Mouse (Mus musculus): Measurements from ENCODE around the gene Sema3e. TPM values are rescaled to one million over a fixed set of nuclear protein-coding genes. Genes with fewer than 3 reads are reported as not detected.

The Sema3e gene
- polyA plus RNA-seq, 1 experiment, result 23.6 TPM

DNA sequence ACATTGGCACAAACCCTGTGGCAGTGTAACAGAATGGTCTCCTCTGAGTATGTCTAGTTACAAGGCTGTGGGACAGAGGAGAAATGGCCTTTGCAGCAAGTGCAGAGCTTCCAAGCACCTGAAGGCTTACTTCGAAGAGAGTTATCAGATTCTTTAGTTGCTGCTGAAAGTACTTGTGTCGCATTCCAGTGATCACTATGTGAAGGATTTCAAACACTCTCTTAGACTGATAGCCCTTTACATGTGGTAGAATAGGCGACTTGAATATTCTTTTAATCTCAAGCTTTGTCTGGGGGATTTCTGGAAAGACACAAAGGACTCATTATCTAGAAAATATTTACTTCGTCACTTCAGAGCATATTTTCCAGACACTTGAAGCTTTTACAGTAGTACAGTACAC lies 82.3 kb downstream of the Sema3e start:
- DNase-seq, result no peak
- 54% methylated on average over 4 of the region's 4 CpGs for WGBS
- Histone ChIP-seq H3K4me1 (ENCODE audit: control insufficient read depth, insufficient read depth, low read length) (no peaks in the 10 kb centered on the region), H3K4me3 (replicated peaks; ENCODE audit: extremely low read depth, low read depth, low read length) (no peak overlapping the region)
- no peak for TF ChIP-seq CTCF (IDR thresholded peaks at IDR 0.05; ENCODE audit: insufficient read depth, low read length)
- no peak for TF ChIP-seq POLR2A (IDR thresholded peaks at IDR 0.05; ENCODE audit: borderline replicate concordance, extremely low read depth, low read depth, low read length)

DNA sequence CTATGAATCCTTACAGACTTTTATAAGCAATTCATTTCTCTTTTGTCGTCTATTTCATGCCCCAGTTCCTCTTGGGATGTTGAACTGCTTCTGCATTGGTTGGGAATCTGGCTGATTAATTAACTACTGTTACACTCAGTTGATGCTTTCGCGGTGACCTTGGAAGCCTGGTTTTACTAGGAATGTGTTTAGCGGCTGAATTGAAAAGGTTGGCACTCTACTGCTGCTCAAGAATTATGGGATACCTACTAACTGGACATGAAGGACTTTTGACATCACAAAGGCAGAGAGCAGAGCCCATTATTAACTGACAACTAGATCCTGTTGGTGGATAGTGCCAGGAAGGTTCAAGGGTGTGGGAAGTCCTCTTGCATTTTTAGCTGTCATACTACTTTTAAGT lies 83.9 kb downstream of the Sema3e start:
- Histone ChIP-seq H3K4me1 (ENCODE audit: control insufficient read depth, insufficient read depth, low read length) (no peaks in the 10 kb centered on the region), H3K4me3 (replicated peaks; ENCODE audit: extremely low read depth, low read depth, low read length) (no peak overlapping the region)
- 80% methylated on average over 4 of the region's 4 CpGs for WGBS
- no peak for TF ChIP-seq CTCF (IDR thresholded peaks at IDR 0.05; ENCODE audit: insufficient read depth, low read length)
- TF ChIP-seq POLR2A (IDR thresholded peaks at IDR 0.05; ENCODE audit: borderline replicate concordance, extremely low read depth, low read depth, low read length), result no peak
- no peak for DNase-seq

DNA sequence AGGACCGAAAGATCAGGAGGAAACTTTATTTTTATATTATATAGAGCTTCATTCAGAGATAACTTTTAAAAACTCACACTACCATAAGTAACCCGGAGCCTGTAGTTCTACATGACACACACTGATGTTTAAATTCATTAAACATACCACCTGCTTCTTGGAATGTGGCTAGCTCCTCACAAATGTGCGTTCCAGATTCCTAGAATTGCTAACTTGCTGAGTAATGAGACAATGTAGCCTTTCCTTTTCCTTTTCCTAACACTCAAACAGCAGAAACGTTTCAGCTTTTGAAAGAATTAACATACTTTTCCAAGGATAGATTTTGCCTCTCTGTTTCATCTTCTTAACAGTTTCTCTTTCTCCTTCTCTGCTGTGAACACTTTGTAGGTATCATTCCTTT lies 86.3 kb downstream of the Sema3e start:
- no peak for TF ChIP-seq CTCF (IDR thresholded peaks at IDR 0.05; ENCODE audit: insufficient read depth, low read length)
- DNase-seq, result no peak
- Histone ChIP-seq H3K4me3 (replicated peaks; ENCODE audit: extremely low read depth, low read depth, low read length) (no peak overlapping the region), H3K4me1 (ENCODE audit: control insufficient read depth, insufficient read depth, low read length) (no peaks in the 10 kb centered on the region)
- 54% methylated on average over 4 of the region's 4 CpGs for WGBS

DNA sequence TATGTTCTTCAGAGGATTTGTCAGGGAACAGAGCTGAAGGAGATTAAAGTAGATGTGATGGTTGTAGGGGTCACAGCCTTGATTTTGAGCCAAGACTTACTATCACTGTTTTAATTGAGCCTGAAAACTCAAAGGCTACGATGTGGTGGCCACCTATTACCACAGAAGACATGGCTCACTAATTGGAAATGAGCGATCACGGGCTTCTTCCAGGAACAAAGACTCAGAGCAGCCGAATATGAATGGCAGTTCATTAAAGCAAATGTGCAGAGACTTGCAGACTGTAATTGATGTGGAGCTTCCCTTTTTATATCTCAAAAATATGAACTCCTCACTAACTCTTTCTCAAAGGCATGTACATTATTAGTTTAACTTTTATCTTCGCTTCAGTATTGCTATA lies 96.8 kb downstream of the Sema3e start:
- TF ChIP-seq CTCF (IDR thresholded peaks at IDR 0.05; ENCODE audit: insufficient read depth, low read length) (no peak), POLR2A (IDR thresholded peaks at IDR 0.05; ENCODE audit: borderline replicate concordance, extremely low read depth, low read depth, low read length) (no peak)
- Histone ChIP-seq H3K4me3 (replicated peaks; ENCODE audit: extremely low read depth, low read depth, low read length) (no peak overlapping the region), H3K4me1 (ENCODE audit: control insufficient read depth, insufficient read depth, low read length) (no peaks in the 10 kb centered on the region)
- 77% methylated on average over 5 of the region's 5 CpGs for WGBS
- DNase-seq, result no peak

DNA sequence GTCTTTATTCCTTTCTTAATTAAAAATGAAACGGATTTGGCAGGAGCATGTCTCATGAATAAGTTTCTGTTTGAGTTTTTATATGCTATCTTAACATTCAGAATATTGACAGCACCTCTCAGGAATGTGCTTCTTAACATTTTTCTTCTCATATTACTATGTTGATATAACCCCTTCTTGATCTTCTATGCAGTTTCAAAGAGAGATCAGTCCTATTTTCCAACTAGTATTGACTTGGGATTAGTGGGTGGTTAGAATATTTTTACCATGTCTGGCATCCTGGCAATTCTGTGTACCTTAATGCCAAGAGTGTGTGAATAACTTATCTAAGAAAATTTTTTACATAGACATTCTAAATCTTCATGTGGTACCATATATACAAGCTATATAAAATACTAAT lies 101.5 kb downstream of the Sema3e start:
- no peak overlapping the region for H3K4me3 ChIP-seq (replicated peaks; ENCODE audit: extremely low read depth, low read depth, low read length)
- TF ChIP-seq POLR2A (IDR thresholded peaks at IDR 0.05; ENCODE audit: borderline replicate concordance, extremely low read depth, low read depth, low read length) (no peak), CTCF (IDR thresholded peaks at IDR 0.05; ENCODE audit: insufficient read depth, low read length) (no peak)
- no peak for DNase-seq
- no peaks in the 10 kb centered on the region for H3K4me1 ChIP-seq (ENCODE audit: control insufficient read depth, insufficient read depth, low read length)
- WGBS, result 37% methylated on average over 1 of the region's 1 CpGs

DNA sequence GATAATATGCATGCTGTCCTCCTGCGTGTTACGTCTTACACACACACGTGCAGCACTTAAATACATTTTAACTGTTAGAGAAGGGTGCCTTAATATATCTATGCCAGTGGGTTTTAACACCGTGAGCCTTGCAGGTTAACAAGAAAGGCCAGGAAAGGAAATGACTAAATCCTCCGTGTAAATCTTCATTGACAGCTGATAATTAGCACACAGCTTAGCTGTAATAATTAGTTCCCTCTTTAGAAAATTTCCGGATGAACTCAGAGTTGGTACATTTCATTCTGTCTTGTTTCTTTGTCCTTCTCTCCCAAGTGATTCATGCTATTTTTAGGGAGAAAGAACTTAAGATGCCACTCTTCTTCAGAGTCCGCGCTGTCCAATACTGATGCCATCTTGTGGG lies 110.9 kb downstream of the Sema3e start:
- WGBS, result 69% methylated on average over 8 of the region's 8 CpGs
- no peak for TF ChIP-seq POLR2A (IDR thresholded peaks at IDR 0.05; ENCODE audit: borderline replicate concordance, extremely low read depth, low read depth, low read length)
- no peak for TF ChIP-seq CTCF (IDR thresholded peaks at IDR 0.05; ENCODE audit: insufficient read depth, low read length)
- Histone ChIP-seq H3K4me3 (replicated peaks; ENCODE audit: extremely low read depth, low read depth, low read length) (no peak overlapping the region), H3K4me1 (ENCODE audit: control insufficient read depth, insufficient read depth, low read length) (no peaks in the 10 kb centered on the region)
- DNase-seq, result no peak

DNA sequence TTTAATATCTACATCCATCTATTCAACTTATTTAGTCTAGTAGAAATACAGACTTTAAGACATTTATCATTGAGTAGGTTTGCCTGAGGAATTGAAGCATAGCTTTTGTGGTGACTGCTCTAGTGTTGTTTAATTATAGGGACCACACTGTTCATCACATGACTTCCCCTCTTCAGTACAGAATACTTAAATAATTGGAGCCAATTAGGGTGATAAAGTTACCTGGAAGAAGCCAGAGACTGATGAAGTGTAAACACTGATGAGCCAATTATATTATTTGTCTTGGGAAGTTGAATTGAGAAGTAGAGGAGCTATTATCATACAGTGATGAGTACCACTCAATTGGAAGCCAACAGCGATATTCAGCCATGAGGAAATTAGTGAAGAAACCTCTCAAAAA lies 113.6 kb downstream of the Sema3e start:
- Histone ChIP-seq H3K4me3 (replicated peaks; ENCODE audit: extremely low read depth, low read depth, low read length) (no peak overlapping the region), H3K4me1 (ENCODE audit: control insufficient read depth, insufficient read depth, low read length) (no peaks in the 10 kb centered on the region)
- no peak for DNase-seq
- WGBS, result 93% methylated on average over 1 of the region's 1 CpGs
- TF ChIP-seq CTCF (IDR thresholded peaks at IDR 0.05; ENCODE audit: insufficient read depth, low read length) (no peak), POLR2A (IDR thresholded peaks at IDR 0.05; ENCODE audit: borderline replicate concordance, extremely low read depth, low read depth, low read length) (no peak)

DNA sequence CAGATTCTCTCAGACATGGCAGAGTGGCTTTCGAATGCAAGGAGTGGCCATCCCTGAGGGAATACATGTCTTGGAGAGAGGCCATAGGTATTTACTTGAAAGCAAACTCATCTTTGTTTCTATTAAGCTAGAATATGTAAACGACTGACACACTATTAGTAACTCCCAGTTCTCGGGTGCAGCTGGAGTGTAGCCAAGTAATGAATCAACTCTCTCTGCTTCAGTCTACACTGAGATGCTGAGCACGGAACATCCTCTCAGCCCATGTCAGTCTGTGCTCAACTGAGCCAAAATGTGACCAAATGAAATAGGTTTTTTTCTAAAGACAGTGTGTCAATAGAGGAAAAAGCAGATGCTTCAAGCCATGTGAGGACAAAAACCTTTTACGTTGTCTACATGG lies 137.5 kb downstream of the Sema3e start:
- TF ChIP-seq POLR2A (IDR thresholded peaks at IDR 0.05; ENCODE audit: borderline replicate concordance, extremely low read depth, low read depth, low read length) (no peak), CTCF (IDR thresholded peaks at IDR 0.05; ENCODE audit: insufficient read depth, low read length) (no peak)
- H3K4me3 ChIP-seq (replicated peaks; ENCODE audit: extremely low read depth, low read depth, low read length), result no peak overlapping the region
- no peaks in the 10 kb centered on the region for H3K4me1 ChIP-seq (ENCODE audit: control insufficient read depth, insufficient read depth, low read length)
- no peak for DNase-seq
- WGBS, result 54% methylated on average over 5 of the region's 5 CpGs

DNA sequence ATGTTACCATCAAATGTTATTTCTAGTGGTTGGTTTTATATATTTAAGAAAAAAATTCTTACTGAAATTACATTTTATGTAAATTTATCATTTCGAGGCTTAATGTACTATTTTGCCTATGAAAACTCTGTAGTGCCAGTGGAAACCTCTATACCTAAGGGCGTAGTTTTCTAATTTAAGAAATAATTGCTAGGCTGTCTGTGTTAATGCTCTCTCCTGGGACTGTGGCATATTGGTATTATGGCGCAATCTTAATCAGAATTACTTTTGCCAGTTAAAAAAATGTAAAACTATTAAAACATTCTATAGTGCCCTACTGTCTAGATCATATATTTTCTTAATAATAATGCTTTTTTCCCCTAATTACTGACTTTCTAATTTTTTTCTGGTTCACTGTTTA lies 138.2 kb downstream of the Sema3e start:
- no peak overlapping the region for H3K4me3 ChIP-seq (replicated peaks; ENCODE audit: extremely low read depth, low read depth, low read length)
- 90% methylated on average over 3 of the region's 3 CpGs for WGBS
- H3K4me1 ChIP-seq (ENCODE audit: control insufficient read depth, insufficient read depth, low read length), result no peaks in the 10 kb centered on the region
- no peak for TF ChIP-seq CTCF (IDR thresholded peaks at IDR 0.05; ENCODE audit: insufficient read depth, low read length)
- no peak for TF ChIP-seq POLR2A (IDR thresholded peaks at IDR 0.05; ENCODE audit: borderline replicate concordance, extremely low read depth, low read depth, low read length)
- no peak for DNase-seq

DNA sequence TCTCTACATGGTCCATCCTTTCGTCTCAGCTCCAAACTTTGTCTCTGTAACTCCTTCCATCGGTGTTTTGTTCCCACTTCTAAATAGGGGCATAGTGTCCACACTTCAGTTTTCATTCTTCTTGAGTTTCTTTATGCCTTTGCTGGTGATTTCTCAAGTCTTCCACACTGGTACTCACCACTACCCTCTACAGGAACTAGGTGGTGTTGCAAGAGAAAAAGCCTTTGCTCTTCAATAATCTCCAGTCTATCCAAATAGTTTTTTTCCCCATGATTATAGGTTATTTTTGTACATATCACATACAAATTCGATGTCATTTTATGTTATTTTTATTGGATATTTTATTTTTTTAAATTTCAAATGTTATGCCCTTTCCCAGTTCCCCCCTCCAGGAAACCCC lies 142.7 kb downstream of the Sema3e start:
- 59% methylated on average over 3 of the region's 3 CpGs for WGBS
- no peak for TF ChIP-seq CTCF (IDR thresholded peaks at IDR 0.05; ENCODE audit: insufficient read depth, low read length)
- no peak for TF ChIP-seq POLR2A (IDR thresholded peaks at IDR 0.05; ENCODE audit: borderline replicate concordance, extremely low read depth, low read depth, low read length)
- no peak for DNase-seq
- Histone ChIP-seq H3K4me1 (ENCODE audit: control insufficient read depth, insufficient read depth, low read length) (no peaks in the 10 kb centered on the region), H3K4me3 (replicated peaks; ENCODE audit: extremely low read depth, low read depth, low read length) (no peak overlapping the region)

Measured in lung, adult 2 months (tissue).